Mouse (Mus musculus) ES-Bruce4 (cell line): Measurements from ENCODE around the gene Ip6k2.
A peak's percentile ranks its signal among the peaks of the same experiment; 100 is the strongest.

Experiments
- CTCF ChIP-seq: IDR thresholded peaks from one replicate; pipeline ENCODE4 v1.8.1; 2011; ENCODE audit warnings: low read depth, low read length
- EP300 ChIP-seq: IDR thresholded peaks from 2 replicates; pipeline ENCODE4 v1.6.1; 2011; ENCODE audit warnings: low read depth, low read length; ENCODE audit not compliant: insufficient read depth
- POLR2A ChIP-seq: IDR thresholded peaks from one replicate; pipeline ENCODE4 v1.8.1; 2011; ENCODE audit warnings: low read length; ENCODE audit not compliant: insufficient read depth

DNA sequence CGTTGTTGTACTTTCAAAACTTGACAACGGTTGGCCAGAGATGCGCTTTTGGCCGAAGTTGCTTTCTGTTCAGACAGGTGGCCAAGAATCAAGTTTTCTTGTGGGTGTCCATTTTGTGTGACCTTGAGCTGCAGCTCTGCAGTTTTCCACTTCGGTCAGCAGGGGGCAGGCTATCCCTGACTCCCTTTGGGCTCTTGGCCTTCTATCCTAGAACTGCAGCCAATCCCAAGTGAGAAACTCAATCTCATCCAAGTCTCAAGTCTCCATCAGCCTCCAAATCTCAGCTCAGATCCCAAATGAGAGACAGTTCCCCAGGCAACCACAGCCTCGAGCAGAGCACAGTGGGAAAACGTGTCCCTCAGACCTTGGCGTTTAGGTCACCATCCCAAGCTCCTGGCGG is 30.3 kb upstream of the Ip6k2 start:
- TF ChIP-seq POLR2A = no peak
- TF ChIP-seq CTCF = peak; percentile 88
- TF ChIP-seq EP300 = peak; percentile 58; the same call in 1 of the 2 replicates
